Mouse (Mus musculus): Measurements from ENCODE around the gene Adamtsl1. TPM values are rescaled to one million over a fixed set of nuclear protein-coding genes. Genes with fewer than 3 reads are reported as not detected.

Gene Adamtsl1
- polyA plus RNA-seq, 1 experiment = 0.48 TPM

GRCm38 (mm10) chr4:86233197-86233596 lies 719.2 kb downstream of the Adamtsl1 start:
- Histone ChIP-seq H3K36me3 (ENCODE audit: control insufficient read depth, insufficient read depth) (no peaks in the 10 kb centered on the region), H3K4me3 (ENCODE audit: insufficient read depth, poor library complexity, severe bottlenecking) (no peak overlapping the region), H3K79me3 (ENCODE audit: low read depth) (no peaks in the 10 kb centered on the region), H3K27me3 (ENCODE audit: control insufficient read depth, insufficient read depth, insufficient read length) (no peaks in the 10 kb centered on the region), H3K79me2 (ENCODE audit: control insufficient read depth, insufficient read depth) (no peaks in the 10 kb centered on the region), H3ac (ENCODE audit: control insufficient read depth, insufficient read length, low read depth) (no peak overlapping the region)
- no peak for TF ChIP-seq CTCF (IDR thresholded peaks at IDR 0.05; ENCODE audit: control insufficient read depth, insufficient read depth, insufficient read length)
- no peak for TF ChIP-seq MYOG (IDR thresholded peaks at IDR 0.05; ENCODE audit: control insufficient read depth, extremely low read depth, insufficient read length)
- TF ChIP-seq FOSL1 (IDR thresholded peaks at IDR 0.05; ENCODE audit: insufficient read depth, low read length, poor library complexity, severe bottlenecking) = no peak

DNA sequence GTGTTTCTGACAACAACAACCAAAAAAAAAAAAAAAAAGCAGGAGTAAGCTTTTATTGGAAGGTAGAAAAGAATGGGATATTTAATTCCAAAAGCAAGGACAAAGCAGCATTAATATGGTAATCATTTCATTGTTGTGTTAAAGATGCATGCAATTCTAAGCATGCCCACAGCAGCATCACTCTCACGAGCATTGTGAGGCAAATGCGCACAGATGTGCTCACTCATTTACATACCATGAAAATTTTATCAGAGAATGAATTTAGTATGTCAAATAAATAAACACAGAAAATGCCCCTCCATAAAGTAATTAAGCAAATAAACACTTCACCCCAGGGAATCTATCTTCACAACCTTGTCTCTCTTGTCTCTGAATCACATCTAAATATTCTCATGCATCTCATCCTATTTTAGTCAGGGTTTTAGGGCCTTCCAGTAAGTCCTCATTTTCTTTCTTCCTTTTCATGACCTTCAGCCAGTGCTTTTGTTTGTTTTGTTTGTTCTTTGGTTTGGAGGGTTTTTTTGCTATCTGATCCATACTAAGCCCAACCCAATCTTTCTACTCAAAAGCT lies 728.0 kb downstream of the Adamtsl1 start:
- no peaks in the 10 kb centered on the region for H3K27me3 ChIP-seq (ENCODE audit: control insufficient read depth, insufficient read depth, insufficient read length)
- TF ChIP-seq MYOG (IDR thresholded peaks at IDR 0.05; ENCODE audit: control insufficient read depth, extremely low read depth, insufficient read length) (no peak), MAX (IDR thresholded peaks at IDR 0.05) (no peak), FOSL1 (IDR thresholded peaks at IDR 0.05; ENCODE audit: insufficient read depth, low read length, poor library complexity, severe bottlenecking) (no peak), CTCF (IDR thresholded peaks at IDR 0.05; ENCODE audit: control insufficient read depth, insufficient read depth, insufficient read length) (no peak), USF1 (IDR thresholded peaks at IDR 0.05; ENCODE audit: low read depth) (no peak), MYOD1 (IDR thresholded peaks at IDR 0.05; ENCODE audit: control insufficient read depth, insufficient read length, low read depth) (no peak), CEBPB (IDR thresholded peaks at IDR 0.05; ENCODE audit: low read depth) (no peak)
- no peak overlapping the region for H3ac ChIP-seq (ENCODE audit: control insufficient read depth, insufficient read length, low read depth)
- H3K79me2 ChIP-seq (ENCODE audit: control insufficient read depth, insufficient read depth) = no peaks in the 10 kb centered on the region
- H3K79me3 ChIP-seq (ENCODE audit: low read depth) = no peaks in the 10 kb centered on the region
- H3K4me3 ChIP-seq (ENCODE audit: insufficient read depth, poor library complexity, severe bottlenecking) = no peak overlapping the region
- H3K36me3 ChIP-seq (ENCODE audit: control insufficient read depth, insufficient read depth) = no peaks in the 10 kb centered on the region

DNA sequence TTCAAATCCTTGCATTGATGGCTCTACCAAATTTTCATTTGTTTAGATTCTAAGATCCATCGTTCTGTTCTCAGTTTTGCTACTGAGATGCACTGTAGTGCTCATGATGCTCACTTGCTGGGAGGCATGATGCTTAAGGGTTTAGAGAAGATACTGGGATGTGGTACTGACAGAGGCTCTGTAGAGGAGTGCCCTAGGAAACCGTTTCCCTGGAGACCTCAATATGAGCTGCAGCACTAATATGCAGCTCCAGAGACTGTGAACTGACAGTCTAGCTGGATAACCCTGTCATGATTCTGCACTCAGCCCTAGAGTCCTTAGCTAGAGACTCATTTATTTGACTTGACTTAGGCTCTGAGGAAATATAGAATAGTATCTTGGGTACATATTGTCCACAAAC lies 756.1 kb downstream of the Adamtsl1 start:
- no peak for TF ChIP-seq MAX (IDR thresholded peaks at IDR 0.05)
- no peak for TF ChIP-seq FOSL1 (IDR thresholded peaks at IDR 0.05; ENCODE audit: insufficient read depth, low read length, poor library complexity, severe bottlenecking)
- TF ChIP-seq MYOG (IDR thresholded peaks at IDR 0.05; ENCODE audit: control insufficient read depth, extremely low read depth, insufficient read length) = no peak
- no peak for TF ChIP-seq CEBPB (IDR thresholded peaks at IDR 0.05; ENCODE audit: low read depth)
- TF ChIP-seq USF1 (IDR thresholded peaks at IDR 0.05; ENCODE audit: low read depth) = no peak
- no peak for TF ChIP-seq CTCF (IDR thresholded peaks at IDR 0.05; ENCODE audit: control insufficient read depth, insufficient read depth, insufficient read length)
- TF ChIP-seq MYOD1 (IDR thresholded peaks at IDR 0.05; ENCODE audit: control insufficient read depth, insufficient read length, low read depth) = no peak
- H3K27me3 ChIP-seq (ENCODE audit: control insufficient read depth, insufficient read depth, insufficient read length) = no peaks in the 10 kb centered on the region
- H3K36me3 ChIP-seq (ENCODE audit: control insufficient read depth, insufficient read depth) = no peaks in the 10 kb centered on the region
- H3K79me3 ChIP-seq (ENCODE audit: low read depth) = no peaks in the 10 kb centered on the region
- H3K79me2 ChIP-seq (ENCODE audit: control insufficient read depth, insufficient read depth) = no peaks in the 10 kb centered on the region
- no peak overlapping the region for H3K4me3 ChIP-seq (ENCODE audit: insufficient read depth, poor library complexity, severe bottlenecking)
- H3ac ChIP-seq (ENCODE audit: control insufficient read depth, insufficient read length, low read depth) = no peak overlapping the region

- H3K79me3 ChIP-seq (ENCODE audit: low read depth) = no peaks in the 10 kb centered on the region
- no peaks in the 10 kb centered on the region for H3K79me2 ChIP-seq (ENCODE audit: control insufficient read depth, insufficient read depth)
- no peak overlapping the region for H3K4me3 ChIP-seq (ENCODE audit: insufficient read depth, poor library complexity, severe bottlenecking)
- H3K36me3 ChIP-seq (ENCODE audit: control insufficient read depth, insufficient read depth) = no peaks in the 10 kb centered on the region
- H3K27me3 ChIP-seq (ENCODE audit: control insufficient read depth, insufficient read depth, insufficient read length) = no peaks in the 10 kb centered on the region
- TF ChIP-seq MYOD1 (IDR thresholded peaks at IDR 0.05; ENCODE audit: control insufficient read depth, insufficient read length, low read depth) (no peak), MAX (IDR thresholded peaks at IDR 0.05) (no peak), CTCF (IDR thresholded peaks at IDR 0.05; ENCODE audit: control insufficient read depth, insufficient read depth, insufficient read length) (no peak), USF1 (IDR thresholded peaks at IDR 0.05; ENCODE audit: low read depth) (no peak), MYOG (IDR thresholded peaks at IDR 0.05; ENCODE audit: control insufficient read depth, extremely low read depth, insufficient read length) (no peak), CEBPB (IDR thresholded peaks at IDR 0.05; ENCODE audit: low read depth) (no peak), FOSL1 (IDR thresholded peaks at IDR 0.05; ENCODE audit: insufficient read depth, low read length, poor library complexity, severe bottlenecking) (no peak)
- no peak overlapping the region for H3ac ChIP-seq (ENCODE audit: control insufficient read depth, insufficient read length, low read depth)
Measured at GRCm38 (mm10) chr4:86273703-86274355, 759.9 kb downstream of the Adamtsl1 start.

GRCm38 (mm10) chr4:86274663-86275062 lies 760.7 kb downstream of the Adamtsl1 start:
- no peak for TF ChIP-seq CTCF (IDR thresholded peaks at IDR 0.05; ENCODE audit: control insufficient read depth, insufficient read depth, insufficient read length)
- TF ChIP-seq MYOG (IDR thresholded peaks at IDR 0.05; ENCODE audit: control insufficient read depth, extremely low read depth, insufficient read length) = no peak
- no peak for TF ChIP-seq CEBPB (IDR thresholded peaks at IDR 0.05; ENCODE audit: low read depth)
- no peak for TF ChIP-seq MYOD1 (IDR thresholded peaks at IDR 0.05; ENCODE audit: control insufficient read depth, insufficient read length, low read depth)
- no peak for TF ChIP-seq USF1 (IDR thresholded peaks at IDR 0.05; ENCODE audit: low read depth)
- TF ChIP-seq MAX (IDR thresholded peaks at IDR 0.05) = no peak
- no peak for TF ChIP-seq FOSL1 (IDR thresholded peaks at IDR 0.05; ENCODE audit: insufficient read depth, low read length, poor library complexity, severe bottlenecking)
- no peak overlapping the region for H3ac ChIP-seq (ENCODE audit: control insufficient read depth, insufficient read length, low read depth)
- no peaks in the 10 kb centered on the region for H3K27me3 ChIP-seq (ENCODE audit: control insufficient read depth, insufficient read depth, insufficient read length)
- H3K79me3 ChIP-seq (ENCODE audit: low read depth) = no peaks in the 10 kb centered on the region
- no peaks in the 10 kb centered on the region for H3K79me2 ChIP-seq (ENCODE audit: control insufficient read depth, insufficient read depth)
- H3K36me3 ChIP-seq (ENCODE audit: control insufficient read depth, insufficient read depth) = no peaks in the 10 kb centered on the region
- no peak overlapping the region for H3K4me3 ChIP-seq (ENCODE audit: insufficient read depth, poor library complexity, severe bottlenecking)
